In the genomic region with DNA sequence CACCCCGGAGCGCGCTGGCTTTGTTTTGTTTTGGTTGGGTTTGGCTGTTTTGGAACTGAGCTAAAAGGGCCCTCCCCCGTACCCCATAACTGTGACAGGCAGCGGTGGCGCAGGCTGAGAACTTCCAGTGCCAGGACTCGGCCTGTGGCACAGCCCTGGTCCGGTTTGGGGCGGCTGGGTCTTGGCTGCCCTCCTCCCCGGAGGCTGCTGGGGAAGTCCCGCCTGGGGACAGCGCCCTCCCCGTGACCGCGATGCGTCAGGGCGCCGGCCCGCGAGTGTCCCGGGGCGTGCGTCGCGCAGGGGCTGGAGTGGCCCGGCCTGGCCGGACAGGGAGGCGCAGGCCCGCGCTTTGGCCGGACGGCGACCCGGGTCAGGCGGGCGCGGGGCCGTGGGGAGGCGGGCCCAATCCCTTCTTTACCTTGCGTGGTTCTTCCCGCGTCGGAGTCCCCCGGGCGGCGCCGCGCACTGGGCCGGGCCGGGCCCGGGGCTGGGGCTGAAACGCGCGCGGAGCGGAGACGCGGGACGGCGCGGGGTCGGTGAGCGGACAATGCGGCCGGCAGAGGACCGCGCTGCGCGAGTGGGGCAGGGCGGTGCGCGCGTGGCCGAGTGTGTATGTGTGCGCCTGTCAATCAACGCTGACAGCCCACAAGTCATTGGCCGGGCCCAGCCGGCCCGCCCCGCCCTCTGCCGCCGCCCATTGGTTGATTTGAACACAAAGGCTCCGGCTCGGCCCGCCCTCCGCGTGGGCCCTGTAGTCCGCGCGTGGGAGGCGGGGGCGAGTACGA, we compare ENCODE assay signal across 8 mouse cellular contexts. TPM values are rescaled to one million over a fixed set of nuclear protein-coding genes. Genes with fewer than 3 reads are reported as not detected.
DNase-seq lines count a peak whose midpoint lies in the region; ATAC-seq lines count a peak whose summit lies in the region.

A gene (minus strand): TSS at position 616 of the 785 bp plus-strand sequence.

- H3K4me2 ChIP-seq in hindbrain, embryonic 15.5 days: peak within 1 kb of the TSS; percentile 62

- peaks cover 33% of the 10 kb centered on the region for H3K4me1 ChIP-seq in hindbrain, embryonic 15.5 days (replicated peaks)

- DNase-seq in R1 (ENCODE audit: low read depth, low spot score): peak; percentile 85
- peak; percentile 96 to 98 for DNase-seq in cerebellum, postnatal 25 days
- DNase-seq in frontal cortex, postnatal 36 days (ENCODE audit: low spot score in 2 of 2): peak; percentile 90 to 94
- peak; percentile 91 to 94 for DNase-seq in left cerebral cortex, adult 18-20 months (ENCODE audit: low spot score in 2 of 2)
- DNase-seq in right cerebral cortex, adult 18-20 months: peak; percentile 94
- peak; percentile 79 for DNase-seq in urinary bladder, postnatal 10 days (ENCODE audit: low spot score)

- no peaks in the 10 kb centered on the region for H3K9me3 ChIP-seq in hindbrain, embryonic 15.5 days

- H3K79me2 ChIP-seq in macrophage (ENCODE audit: inconsistent target): peaks cover 32% of the 10 kb centered on the region

- under 1% methylated on average over 90 of the region's 93 CpGs for WGBS in hindbrain, embryonic 15.5 days
- WGBS in macrophage (ENCODE audit: missing documents): under 1% methylated on average over 81 of the region's 93 CpGs

- H3K9ac ChIP-seq in hindbrain, embryonic 15.5 days: peak within 1 kb of the TSS; percentile 89

- H3K27me3 ChIP-seq in hindbrain, embryonic 15.5 days: no peaks in the 10 kb centered on the region

- peak within 1 kb of the TSS; percentile 75 for H3K27ac ChIP-seq in hindbrain, embryonic 15.5 days (replicated peaks)
- H3K27ac ChIP-seq in macrophage: peak within 1 kb of the TSS; percentile 82

- H3K36me3 ChIP-seq in hindbrain, embryonic 15.5 days: peaks cover 20% of the 10 kb centered on the region
- peaks cover 18% of the 10 kb centered on the region; the same call in 1 of the 2 replicates for H3K36me3 ChIP-seq in macrophage (ENCODE audit: inconsistent target)

- H3K4me3 ChIP-seq in hindbrain, embryonic 15.5 days: peak within 1 kb of the TSS; percentile 83
- peak within 1 kb of the TSS; percentile 83 for H3K4me3 ChIP-seq in macrophage (ENCODE audit: inconsistent target)

- peak; percentile 96 for ATAC-seq in hindbrain, embryonic 15.5 days (ENCODE audit: low FRiP score, low read depth)

RNA-seq across cellular contexts. Expression of the gene that starts here (rescaled TPM):
- 6.4 and 7.2 TPM in 2 replicates for polyA plus RNA-seq in hindbrain, embryonic 15.5 days (2015; fragmentation: Nextera tagmentation; extraction: Ambion mirVana)
- total RNA-seq in left cerebral cortex, adult 18-20 months (2021): 10 to 100 TPM; 46.7 to 49.4 TPM
- 100 to 1,000 TPM in 13 of 26 experiments, 10 to 100 TPM in 13; 46.7 to 181 (median 101) TPM for total RNA-seq in macrophage (2018; cell fraction: chromatin; rRNA removed)
- 10 to 100 TPM; 31.3 to 82.7 (median 47.5) TPM for total RNA-seq in macrophage (2018; cell fraction: cytosol; rRNA removed)
- 100 to 1,000 TPM in 13 of 26 experiments, 10 to 100 TPM in 13; 58.5 to 176 (median 98.2) TPM for total RNA-seq in macrophage (2018; cell fraction: nucleus; rRNA removed)
- polyA plus RNA-seq in macrophage (2018): 29.8 to 44.7 TPM (median 30.4 TPM) in 3 replicates

Comparison
In these comparisons a context has a peak if more than half of its experiments do, and no peak if none do; other contexts are left out.
1. Peak in every context shown above with its lines: DNase-seq, ATAC-seq, H3K4me3 ChIP-seq and H3K27ac ChIP-seq.